Mouse (Mus musculus): ENCODE measurements at regions not wholly inside any gene's neighbourhood (a gene's known extent, or its start where the extent isn't known, plus 50 kb on each side); places are given as distances from the start of the nearest gene placed in this dataset.

- intact Hi-C loops (cut with DNase I; ENCODE audit: low total_unique reads): no loop called here
- no peak for DNase-seq
Observed at GRCm38 (mm10) chr11:45592890-45593642, 258.8 kb upstream of the Clint1 start.

GRCm38 (mm10) chr11:45595372-45595771, 256.5 kb upstream of the Clint1 start:
- intact Hi-C loops (cut with DNase I; ENCODE audit: low total_unique reads): no loop called here
- no peak for DNase-seq

- no peak for DNase-seq
- intact Hi-C loops (cut with DNase I; ENCODE audit: low total_unique reads): no loop called here
Observed at GRCm38 (mm10) chr11:45621824-45622223, 230.0 kb upstream of the Clint1 start.

- intact Hi-C loops (cut with DNase I; ENCODE audit: low total_unique reads): no loop called here
- DNase-seq: no peak
Observed at GRCm38 (mm10) chr11:45622701-45623100, 229.2 kb upstream of the Clint1 start.

GRCm38 (mm10) chr11:45624233-45624632, 227.6 kb upstream of the Clint1 start:
- DNase-seq: no peak
- intact Hi-C loops (cut with DNase I; ENCODE audit: low total_unique reads): no loop called here

- intact Hi-C loops (cut with DNase I; ENCODE audit: low total_unique reads): no loop called here
Observed at GRCm38 (mm10) chr11:45629250-45629649, 222.6 kb upstream of the Clint1 start.

GRCm38 (mm10) chr11:45634535-45635235, 217.2 kb upstream of the Clint1 start:
- intact Hi-C loops (cut with DNase I; ENCODE audit: low total_unique reads): no loop called here
- DNase-seq: no peak

More at GRCm38 (mm10) chr11:45629250-45629649, 222.6 kb upstream of the Clint1 start:
- no peak for DNase-seq

- intact Hi-C loops (cut with DNase I; ENCODE audit: low total_unique reads): no loop called here
- DNase-seq: no peak
Observed at GRCm38 (mm10) chr11:45635896-45636295, 216.0 kb upstream of the Clint1 start.

- intact Hi-C loops (cut with DNase I; ENCODE audit: low total_unique reads): no loop called here
- DNase-seq: no peak
Observed at GRCm38 (mm10) chr11:45639236-45639635, 212.6 kb upstream of the Clint1 start.

- intact Hi-C loops (cut with DNase I; ENCODE audit: low total_unique reads): no loop called here
- no peak for DNase-seq
Observed at GRCm38 (mm10) chr11:45642142-45642756, 209.6 kb upstream of the Clint1 start.

- intact Hi-C loops (cut with DNase I; ENCODE audit: low total_unique reads): no loop called here
- DNase-seq: no peak
Observed at GRCm38 (mm10) chr11:45643629-45644325, 208.1 kb upstream of the Clint1 start.

GRCm38 (mm10) chr11:45645815-45646214, 206.0 kb upstream of the Clint1 start:
- DNase-seq: no peak
- intact Hi-C loops (cut with DNase I; ENCODE audit: low total_unique reads): no loop called here

GRCm38 (mm10) chr11:45647888-45648287, 204.0 kb upstream of the Clint1 start:
- no peak for DNase-seq
- intact Hi-C loops (cut with DNase I; ENCODE audit: low total_unique reads): no loop called here

GRCm38 (mm10) chr11:45656260-45656659, 195.6 kb upstream of the Clint1 start:
- intact Hi-C loops (cut with DNase I; ENCODE audit: low total_unique reads): no loop called here
- DNase-seq: no peak

- intact Hi-C loops (cut with DNase I; ENCODE audit: low total_unique reads): no loop called here
- DNase-seq: no peak
Observed at GRCm38 (mm10) chr11:45670156-45670830, 181.6 kb upstream of the Clint1 start.

- DNase-seq: peak; percentile 46
- intact Hi-C loops (cut with DNase I; ENCODE audit: low total_unique reads): no loop called here
Observed at GRCm38 (mm10) chr11:45678666-45679292, 173.1 kb upstream of the Clint1 start.

GRCm38 (mm10) chr11:45679293-45679673, 172.6 kb upstream of the Clint1 start:
- no peak for DNase-seq
- intact Hi-C loops (cut with DNase I; ENCODE audit: low total_unique reads): no loop called here

GRCm38 (mm10) chr11:45685571-45685970, 166.3 kb upstream of the Clint1 start:
- no peak for DNase-seq
- intact Hi-C loops (cut with DNase I; ENCODE audit: low total_unique reads): no loop called here

GRCm38 (mm10) chr11:45693206-45693605, 158.6 kb upstream of the Clint1 start:
- intact Hi-C loops (cut with DNase I; ENCODE audit: low total_unique reads): no loop called here
- no peak for DNase-seq
